Mouse (Mus musculus): ENCODE results near the gene Platr17.
"Not testable (repeated sequence)": the region's sequence is repeated elsewhere in the genome, so short reads cannot be mapped to it uniquely, and the experiment has no call there.

GRCm38 (mm10) chr17:33891892-33892291 lies 13.0 kb upstream of the Platr17 start:
- not testable (repeated sequence) for TF ChIP-seq POLR2A (IDR thresholded peaks at IDR 0.05; ENCODE audit: control insufficient read depth, low read depth, low read length); CTCF (IDR thresholded peaks at IDR 0.05; ENCODE audit: control insufficient read depth, insufficient read depth, insufficient replicate concordance, low read depth, low read length)

Data from testis, adult 2 months (tissue).